Mouse (Mus musculus) CD4-positive, CD25-positive, alpha-beta regulatory T cell, adult 2 months (primary cell): ENCODE measurements around the gene Cnr2.
A peak's percentile ranks its signal among the peaks of the same experiment; 100 is the strongest.

Source experiments
- DNase-seq: peaks from one replicate; pipeline ENCODE4 v3.0.0-alpha.2; 2012; ENCODE audit warnings: low read depth, low spot score

The Cnr2 gene

DNA sequence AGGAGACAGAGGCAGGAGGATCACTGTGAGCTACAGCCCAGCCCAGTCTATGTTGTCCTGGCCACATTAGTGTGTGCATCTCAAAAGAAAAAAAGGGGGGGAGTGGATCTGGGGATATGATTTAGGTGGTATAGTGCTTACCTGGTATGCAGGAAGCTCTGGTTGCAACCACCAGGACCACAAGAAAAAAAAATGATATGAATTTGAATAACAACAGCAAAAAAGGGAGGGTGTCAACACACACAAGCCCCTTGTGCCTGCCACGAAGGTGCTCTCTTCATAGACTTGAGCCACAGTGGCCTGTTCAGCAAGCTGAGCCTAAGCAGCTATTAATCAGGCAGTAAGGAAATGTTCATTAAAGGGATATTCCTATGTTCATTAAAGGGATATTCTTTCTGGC lies 9.6 kb downstream of the Cnr2 start:
- no peak for DNase-seq

DNA sequence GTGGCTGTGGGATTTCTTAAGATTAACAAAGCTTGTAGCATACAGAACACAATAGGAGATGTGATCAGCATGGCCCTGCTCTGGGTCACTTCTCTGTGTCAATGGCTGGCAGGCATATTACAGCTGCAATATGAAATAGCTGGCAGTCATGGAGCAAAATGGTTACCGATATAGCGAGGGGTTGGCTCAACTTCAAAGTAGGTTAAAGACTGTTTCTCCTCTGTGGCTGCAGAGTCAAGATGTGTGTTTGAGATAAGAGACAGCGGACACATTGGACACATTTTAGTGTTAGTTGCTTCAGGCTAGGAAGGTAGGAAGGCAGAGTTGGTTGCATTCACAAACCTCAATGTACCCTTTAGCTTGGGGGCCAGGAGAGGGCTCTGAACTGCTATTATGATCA lies 11.4 kb downstream of the Cnr2 start:
- DNase-seq: no peak

DNA sequence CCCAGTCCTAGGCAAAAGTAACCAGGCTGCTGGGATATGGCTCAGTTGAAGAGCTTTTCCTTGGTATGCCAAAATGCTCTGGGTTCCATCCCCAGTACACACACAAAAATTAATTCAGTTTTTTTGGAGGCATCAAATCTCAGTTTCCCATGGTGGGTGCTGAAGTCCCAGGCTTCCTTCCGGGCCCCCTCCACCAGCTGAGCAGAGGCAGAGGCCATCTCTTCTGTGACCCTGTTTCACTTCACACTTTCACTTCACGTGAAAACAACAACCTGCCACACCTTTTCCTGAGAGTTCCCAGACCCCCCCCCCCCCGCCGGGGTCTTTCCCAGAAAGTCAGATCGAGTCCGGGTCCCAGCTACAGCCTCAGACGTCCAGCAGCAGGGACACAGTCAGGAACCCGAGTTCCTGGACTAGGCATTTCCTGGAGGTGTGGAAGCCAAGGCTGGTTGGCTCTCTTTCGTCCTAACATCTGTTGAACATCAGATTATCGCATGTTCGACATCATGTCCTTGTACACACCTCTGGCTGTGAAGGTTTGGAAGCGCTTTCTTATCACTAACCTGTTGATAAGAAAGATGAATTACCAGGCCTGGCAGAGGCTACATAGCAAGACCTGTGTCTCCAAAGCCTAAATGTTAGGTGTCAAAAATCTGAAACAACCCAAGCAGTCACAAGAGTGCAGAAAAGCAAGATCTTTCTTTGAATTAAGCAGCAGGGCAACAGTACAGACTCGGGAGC lies 14.3 kb downstream of the Cnr2 start:
- DNase-seq: no peak

DNA sequence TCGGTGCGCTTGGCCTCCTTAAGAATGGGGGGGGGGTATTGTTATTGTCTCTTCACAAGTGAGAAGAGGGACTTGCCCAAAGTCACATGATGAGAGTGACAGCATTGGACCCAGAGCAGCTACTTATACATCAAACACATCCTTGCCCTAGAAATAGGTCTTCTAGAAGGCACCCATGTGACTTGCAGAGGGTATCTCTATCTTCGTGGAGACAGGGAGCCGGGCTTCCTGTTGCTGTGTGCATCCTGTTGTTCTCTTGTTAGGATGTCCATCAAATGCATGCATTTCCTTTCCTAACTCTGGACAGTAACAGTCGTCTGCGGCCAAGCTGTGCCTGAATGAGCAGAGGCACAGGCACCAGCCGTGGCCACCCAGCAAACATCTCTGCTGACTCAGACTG lies 16.3 kb downstream of the Cnr2 start:
- peak; percentile 74 for DNase-seq

DNA sequence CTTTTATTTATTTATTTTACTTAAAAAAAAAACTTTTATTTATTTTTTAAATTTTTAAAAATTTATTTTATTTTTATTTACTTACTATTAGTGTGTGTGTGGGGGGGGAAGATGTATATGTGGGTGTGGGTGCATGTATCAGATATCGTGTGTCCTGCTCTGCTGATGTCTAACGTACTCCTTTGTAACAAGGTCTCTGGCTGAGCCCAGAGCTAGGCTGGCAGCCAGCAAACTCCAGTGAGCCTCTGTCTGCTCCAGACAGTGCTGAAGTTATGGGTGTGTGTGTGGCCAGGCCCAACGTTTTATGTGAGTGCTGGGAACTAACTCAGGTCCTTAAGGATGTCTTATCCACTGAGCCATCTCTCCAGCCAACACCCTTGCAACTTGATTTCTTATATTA lies 17.0 kb downstream of the Cnr2 start:
- DNase-seq: no peak

DNA sequence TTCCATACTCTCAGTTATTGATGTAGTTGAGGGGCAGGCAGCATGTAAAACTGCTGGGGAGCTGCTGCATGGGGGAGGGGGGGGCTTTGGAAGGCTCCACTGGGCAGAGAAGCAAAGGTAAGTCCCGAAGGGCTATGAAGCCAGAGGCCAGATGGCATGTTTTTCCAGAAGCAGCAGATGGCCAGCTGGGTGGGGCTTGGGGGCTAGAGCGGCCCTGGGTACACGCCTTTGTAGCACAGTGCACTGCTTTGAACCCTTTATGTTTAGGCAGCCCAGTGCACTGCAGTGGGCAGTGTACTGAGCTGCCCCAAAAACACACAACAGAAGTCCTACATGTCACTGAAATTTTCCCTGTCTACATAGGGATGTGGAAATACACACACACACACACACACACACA lies 17.6 kb downstream of the Cnr2 start:
- DNase-seq: no peak

DNA sequence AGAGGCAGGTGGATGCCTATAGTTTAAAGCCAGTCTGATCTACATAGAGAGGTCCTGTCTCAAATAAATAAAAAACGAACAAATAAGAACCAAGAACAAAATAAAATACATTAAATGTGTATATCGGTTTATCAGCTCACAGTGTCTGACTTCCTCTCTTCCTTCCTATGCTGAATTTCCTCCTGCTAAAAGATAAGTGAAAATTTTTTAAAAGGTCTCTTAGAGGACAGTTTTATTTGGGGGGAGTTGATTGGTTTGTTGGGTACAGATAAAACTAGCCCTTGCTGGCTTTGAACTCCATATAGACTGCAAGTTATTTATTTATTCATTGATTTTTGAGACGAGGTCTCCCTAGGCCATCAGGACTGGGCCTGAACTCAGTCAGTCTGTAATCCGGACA lies 18.2 kb downstream of the Cnr2 start:
- DNase-seq: no peak

DNA sequence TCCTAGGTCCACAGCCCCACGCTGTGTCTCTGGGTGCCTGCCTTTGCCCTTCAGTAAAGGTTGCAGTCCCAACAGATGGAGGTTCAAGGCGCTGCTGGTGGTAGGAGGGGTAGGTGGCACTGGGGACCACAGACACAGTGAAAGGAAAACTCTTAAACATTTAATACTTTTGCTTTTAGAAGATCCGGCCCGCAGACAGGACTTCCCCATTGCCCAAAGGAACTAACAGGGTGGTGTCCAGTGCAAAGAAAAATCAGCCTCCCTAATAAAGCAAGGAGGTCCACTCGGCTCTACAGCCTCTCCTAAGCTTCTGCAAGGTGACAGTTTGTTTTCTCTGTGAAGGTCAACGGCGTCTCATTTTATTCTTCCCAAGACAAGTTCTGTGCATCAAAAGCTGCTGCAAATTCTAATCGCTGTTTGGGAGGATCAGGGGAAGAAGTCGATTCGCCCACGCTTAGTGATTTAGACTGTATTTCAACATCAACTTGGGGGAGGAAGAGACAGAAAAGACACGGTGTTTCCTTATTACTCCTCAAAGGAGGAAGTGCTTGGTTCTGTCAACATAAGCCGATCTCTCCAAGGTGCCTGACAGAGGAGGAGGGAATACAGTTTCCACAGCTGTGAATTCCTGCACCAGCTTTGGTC lies 23.6 kb downstream of the Cnr2 start:
- DNase-seq: no peak

DNA sequence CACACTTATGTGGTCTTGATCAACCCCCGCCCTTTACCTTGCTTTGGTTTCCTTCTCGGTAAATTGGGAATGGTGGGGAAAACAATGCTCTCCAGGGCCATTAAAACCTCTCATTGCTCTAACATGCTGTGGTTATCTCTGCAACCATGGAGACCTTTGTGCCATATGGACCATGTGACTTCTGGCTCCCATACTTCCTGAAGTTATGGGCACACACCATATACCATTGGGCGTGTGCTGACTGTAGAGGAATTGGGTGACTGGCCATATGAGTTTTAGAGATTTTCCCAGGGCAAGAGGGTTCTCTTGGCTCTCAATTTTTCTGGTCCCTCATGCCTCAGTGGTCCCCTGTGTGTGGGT lies 24.1 kb downstream of the Cnr2 start:
- DNase-seq: no peak

DNA sequence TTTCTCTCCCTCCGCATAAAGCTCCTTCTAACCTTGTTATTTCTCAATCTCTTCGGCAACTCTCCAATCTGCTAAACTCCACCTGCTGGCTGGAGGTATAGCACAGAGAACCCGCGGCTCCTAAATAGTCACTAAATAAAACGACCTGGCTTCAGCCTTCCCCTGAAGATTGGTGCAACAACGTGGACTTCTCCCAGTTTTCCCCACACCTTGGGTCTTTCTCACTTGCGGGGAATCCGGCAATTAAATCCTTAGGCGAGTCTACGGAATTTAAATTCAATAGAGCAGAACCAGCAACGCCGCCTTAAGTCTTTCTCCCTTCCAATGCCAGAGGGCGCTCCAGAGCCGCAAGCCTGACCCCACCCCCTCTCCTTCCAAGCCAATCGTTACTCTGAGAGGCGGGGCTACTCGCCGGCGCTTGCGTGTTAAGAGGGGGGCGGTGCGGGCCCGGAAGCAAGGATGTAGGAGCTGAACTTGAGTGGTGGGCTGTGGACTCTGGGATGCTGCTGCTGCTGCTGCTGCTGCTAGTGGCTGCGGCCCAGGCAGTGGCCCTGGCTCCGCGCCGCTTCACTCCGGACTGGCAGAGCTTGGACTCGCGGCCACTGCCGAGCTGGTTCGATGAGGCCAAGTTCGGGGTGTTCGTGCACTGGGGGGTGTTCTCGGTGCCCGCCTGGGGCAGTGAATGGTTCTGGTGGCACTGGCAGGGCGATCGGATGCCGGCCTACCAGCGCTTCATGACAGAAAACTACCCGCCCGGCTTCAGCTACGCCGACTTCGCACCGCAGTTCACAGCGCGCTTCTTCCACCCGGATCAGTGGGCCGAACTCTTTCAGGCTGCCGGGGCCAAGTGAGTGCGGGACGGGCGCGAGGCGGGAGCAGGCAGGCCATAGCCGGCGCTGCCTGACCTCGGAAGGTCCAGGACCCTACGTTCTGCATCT lies 25.4 kb downstream of the Cnr2 start, which contains the start of gene Fuca1:
Gene Fuca1 (plus strand): TSS at position 432 of the 938 bp plus-strand sequence.
- DNase-seq: peak; percentile 98

DNA sequence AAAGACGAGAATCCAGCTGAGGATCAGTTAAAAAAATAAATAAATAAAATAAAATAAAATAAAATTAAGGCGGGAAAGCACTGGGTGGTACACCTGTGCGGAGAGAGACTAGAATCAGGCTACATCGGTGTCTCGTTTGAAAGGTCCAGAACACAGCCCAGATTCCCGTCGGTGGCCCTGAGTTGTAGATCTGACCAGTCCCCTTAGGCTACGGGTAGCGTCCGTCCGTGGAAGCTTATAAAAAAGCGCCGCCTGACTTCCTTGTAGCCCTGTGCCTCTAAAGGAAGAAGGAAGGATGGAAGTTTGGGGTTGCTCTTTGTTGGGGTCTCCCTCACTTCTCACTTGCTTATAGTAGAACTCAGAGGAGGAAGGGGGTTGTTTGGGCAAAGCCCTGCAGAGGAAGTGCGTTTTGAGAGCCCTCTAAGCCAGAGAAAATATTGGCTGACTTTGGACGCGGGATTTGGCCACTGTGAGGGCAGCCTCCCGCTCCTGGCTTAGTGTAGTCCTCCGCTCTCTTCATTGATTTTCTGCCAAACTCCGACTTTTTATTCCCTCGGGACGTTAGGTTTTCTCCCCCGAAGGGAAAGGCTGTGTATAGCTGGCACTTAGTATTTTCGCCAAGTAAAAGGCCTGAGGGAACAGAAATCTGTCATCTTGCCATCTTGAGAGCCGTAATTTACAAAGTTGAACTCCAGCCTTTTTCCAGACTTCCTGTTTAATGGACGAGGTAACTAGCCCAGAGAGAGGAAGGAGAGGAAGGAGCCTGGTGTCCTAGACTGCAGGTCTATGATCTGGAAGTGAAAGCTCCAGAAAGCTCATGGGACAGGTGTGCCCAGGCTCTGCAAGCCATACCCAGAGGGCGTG lies 26.3 kb downstream of the Cnr2 start:
- no peak for DNase-seq

DNA sequence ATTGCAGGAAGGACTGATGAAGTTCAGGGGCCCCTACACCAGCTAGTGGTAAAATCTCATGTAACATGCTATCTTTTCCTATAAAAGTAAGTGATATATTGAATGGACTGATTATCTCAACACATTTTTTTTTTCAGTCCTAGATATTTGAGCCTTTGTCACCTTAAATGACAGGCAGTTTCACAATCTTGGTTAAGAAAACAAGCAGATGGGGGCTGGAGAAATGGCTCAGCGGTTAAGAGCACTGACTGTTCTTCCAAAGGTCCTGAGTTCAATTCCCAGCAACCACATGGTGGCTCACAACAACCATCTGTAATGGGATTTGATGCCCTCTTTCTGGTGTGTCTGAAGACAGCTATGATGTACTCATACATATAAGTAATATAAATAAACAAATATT lies 27.0 kb downstream of the Cnr2 start:
- DNase-seq: no peak

DNA sequence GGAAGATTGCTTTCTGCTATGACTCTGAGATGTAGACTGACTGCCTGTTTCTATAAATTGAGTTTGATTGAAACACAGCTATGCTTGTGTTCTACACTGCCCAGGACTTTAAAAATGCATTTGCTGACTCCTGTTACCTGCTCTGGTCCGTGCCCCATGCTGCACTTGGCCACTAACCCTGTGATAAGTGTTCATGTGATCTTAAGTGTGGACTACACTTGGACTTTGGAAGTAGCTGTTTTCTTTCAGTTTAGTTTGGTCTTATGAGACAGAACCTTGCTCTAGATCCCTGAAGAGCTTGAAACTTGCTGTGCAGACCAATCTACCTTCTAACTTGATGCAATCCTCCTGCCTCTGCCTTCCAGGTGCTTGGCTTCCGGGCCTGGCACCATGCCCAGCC lies 29.2 kb downstream of the Cnr2 start:
- no peak for DNase-seq

DNA sequence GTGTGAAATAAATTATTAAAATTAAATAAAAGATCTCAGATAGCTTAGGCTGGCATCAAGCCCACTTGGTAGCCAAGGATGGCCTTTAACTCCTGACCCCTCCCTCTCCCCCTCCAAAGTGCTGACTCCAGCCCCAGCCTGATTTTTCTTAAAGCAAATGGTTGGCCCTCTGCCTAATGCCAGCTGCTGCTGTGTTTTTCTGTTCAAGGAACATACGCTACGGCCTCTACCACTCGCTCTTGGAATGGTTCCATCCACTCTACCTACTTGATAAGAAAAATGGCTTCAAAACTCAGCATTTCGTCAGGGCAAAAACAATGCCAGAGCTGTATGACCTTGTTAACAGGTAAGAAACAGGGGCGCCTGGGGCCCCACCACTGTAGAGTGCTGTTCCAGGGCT lies 30.1 kb downstream of the Cnr2 start:
- DNase-seq: no peak

DNA sequence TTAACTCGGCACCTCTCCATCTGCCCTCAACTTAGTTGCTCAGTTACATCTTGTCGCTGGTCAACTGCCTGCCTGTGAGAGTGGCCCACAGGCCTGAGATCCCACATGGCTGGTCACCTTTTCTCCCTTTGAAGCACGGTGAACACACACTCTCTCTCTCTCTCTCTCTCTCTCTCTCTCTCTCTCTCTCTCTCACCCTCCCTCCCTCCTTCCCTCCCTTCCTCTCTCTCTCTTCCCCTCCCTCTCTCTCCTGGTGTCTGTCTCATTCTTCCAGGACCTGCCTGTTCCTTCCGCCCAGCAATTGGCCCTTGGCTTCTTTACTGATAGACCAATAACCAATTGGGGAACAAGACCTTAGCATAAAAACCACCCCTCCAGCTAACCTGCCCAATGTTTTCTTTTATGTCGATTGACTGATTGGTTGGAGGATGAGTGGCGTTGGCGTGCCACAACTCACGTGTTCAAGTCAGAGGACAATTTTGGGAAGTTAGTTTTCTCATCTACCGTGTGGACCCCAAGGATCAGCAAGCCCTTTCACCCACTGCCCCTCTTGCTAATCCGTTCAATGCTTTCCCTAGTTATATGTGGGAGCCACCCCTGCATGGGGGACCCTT lies 31.1 kb downstream of the Cnr2 start:
- no peak for DNase-seq

DNA sequence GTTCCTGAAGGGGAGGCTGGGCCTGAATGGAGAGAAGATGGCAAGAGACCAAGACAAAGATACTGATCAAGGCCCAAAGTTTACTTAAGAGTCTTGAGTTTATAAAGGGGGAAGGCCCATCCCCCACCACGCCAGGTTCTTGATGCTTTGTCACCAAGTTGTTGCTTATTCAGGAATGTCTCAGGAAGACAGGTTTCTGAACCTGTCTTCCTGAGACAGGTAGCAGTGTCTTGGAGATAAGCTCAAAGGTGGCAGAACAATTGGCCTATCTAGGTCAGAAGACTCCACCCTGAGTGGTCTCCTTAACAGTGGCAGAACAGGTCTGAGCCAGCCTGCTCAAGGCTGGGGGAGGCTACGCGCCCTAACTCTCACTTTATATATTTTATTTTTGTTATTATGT lies 31.7 kb downstream of the Cnr2 start:
- no peak for DNase-seq

DNA sequence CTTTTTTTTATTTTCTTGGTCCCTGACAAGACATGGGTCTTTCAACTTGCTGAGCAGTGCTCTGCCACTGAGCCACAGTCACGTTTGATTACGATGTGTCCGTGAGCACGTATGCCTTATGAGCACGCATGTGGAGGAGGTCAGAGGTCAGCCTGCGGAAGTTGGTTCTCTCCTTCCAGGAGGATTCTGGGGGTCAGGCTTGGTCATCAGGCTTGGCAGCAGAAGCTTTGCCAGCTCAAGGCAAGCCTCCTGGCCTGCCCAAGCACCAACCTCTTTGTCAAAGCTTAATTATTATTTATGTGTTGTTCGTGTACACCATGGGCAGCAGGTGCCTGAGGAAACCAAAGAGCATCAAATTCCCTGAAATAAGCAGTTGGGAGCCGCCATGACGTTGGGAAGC lies 33.2 kb downstream of the Cnr2 start:
- no peak for DNase-seq

DNA sequence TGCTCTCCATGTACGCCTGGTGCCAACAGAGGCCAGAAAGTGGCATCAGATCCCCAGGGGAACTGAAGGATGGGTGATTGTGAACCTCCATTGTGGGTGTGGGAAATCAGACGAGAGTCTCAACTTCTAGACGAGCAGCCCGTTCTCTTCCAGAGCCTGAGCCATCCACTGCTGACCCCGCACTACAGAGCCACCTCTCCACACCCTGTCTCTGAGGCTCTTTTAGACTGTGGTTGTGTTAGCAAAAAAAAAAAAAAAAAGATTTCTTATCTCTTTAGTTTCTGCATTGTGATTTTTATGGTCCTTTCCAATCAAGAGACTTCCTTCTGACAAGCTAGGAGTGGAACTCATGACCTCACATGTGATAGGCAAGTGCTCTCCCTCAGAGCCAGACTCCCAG lies 34.2 kb downstream of the Cnr2 start:
- no peak for DNase-seq

DNA sequence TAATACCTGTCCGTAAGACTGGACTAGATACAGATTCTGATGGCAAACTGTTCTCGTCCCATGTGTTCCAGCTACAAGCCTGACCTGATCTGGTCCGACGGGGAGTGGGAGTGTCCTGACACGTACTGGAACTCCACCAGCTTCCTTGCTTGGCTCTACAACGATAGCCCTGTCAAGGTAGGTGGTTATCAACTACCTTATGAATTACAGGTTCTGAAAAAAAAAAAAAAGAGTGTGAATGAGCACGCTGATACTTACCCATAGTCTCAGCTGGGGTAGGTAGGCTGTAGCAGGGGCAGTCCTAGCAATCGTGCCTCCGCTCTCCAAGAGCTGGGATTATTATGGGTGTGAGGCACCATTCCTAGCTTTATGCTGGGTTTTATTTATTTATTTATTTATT lies 34.6 kb downstream of the Cnr2 start:
- DNase-seq: no peak

DNA sequence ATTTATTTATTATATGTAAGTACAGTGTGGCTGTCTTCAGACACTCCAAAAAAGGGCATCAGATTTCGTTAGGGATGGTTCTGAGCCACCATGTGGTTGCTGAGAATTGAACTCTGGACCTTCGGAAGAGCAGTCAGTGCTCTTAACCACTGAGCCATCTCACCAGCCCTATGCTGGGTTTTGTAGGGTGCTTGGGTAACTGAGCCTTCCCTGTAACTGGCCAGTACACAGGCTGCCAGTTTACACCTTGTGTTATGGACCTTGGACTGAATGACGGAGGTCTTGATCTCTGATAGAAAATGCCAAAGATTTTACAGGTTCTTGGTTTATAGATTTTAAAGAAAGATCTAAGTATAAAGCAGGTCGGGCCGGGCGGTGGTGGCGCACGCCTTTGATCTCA lies 35.0 kb downstream of the Cnr2 start:
- DNase-seq: no peak

DNA sequence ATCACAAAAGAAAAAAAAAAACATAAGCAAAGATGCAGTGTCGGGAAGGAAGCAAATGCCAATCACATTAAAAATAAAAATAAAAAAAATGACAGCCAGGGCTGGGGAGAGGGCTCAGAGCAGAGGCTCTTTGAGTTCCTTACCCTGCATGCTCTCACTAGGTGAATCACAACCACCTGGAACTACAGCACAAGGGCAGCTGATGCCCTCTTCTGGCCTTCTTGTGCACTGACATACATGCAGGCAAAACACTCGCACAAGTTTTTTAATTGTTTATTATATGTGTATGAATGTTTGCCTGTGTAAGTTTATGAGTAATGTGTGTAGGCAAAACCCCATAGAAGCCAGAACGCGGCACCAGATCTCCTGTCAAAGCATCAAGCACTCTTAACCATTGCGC lies 36.6 kb downstream of the Cnr2 start:
- peak; percentile 76 for DNase-seq
